Mouse (Mus musculus): Measurements from ENCODE around the gene Fhod1. TPM values are rescaled to one million over a fixed set of nuclear protein-coding genes. Genes with fewer than 3 reads are reported as not detected.

Gene Fhod1
- polyA plus RNA-seq, 1 experiment from 2014 or later, result 2.3 TPM

MicroRNAs within 50 kb of the gene (microRNA counts, 519-probe panel; counts per million panel counts)
- microRNA mmu-miR-328, result 2,275 counts per million, percentile 68 among the panel's probes with 10 or more counts

Small RNA genes within 50 kb of the gene (microRNA-seq; reads per million reads assigned to microRNA genes)
- not detected for gene Gm27320
- 179 reads per million, percentile 60 among the genes with 10 or more reads in this experiment for gene Mir328

Other genes starting within 250 kb of the Fhod1 start
- gene Ces4a, start 216.2 kb downstream of the Fhod1 start, polyA plus RNA-seq (2016; fragmentation: Nextera tagmentation; extraction: Ambion mirVana), result not detected in 2 replicates
- gene Cbfb, start 177.3 kb downstream of the Fhod1 start, polyA plus RNA-seq (2016; fragmentation: Nextera tagmentation; extraction: Ambion mirVana), result 120 and 124 TPM in 2 replicates
- gene D230025D16Rik, start 122.8 kb downstream of the Fhod1 start, polyA plus RNA-seq (2016; fragmentation: Nextera tagmentation; extraction: Ambion mirVana), result 26.3 and 26.7 TPM in 2 replicates
- gene B3gnt9, start 92.8 kb downstream of the Fhod1 start, polyA plus RNA-seq (2016; fragmentation: Nextera tagmentation; extraction: Ambion mirVana), result 7.1 and 9.1 TPM in 2 replicates
- 17.4 and 18.7 TPM in 2 replicates for gene Tradd, start 83.3 kb downstream of the Fhod1 start, polyA plus RNA-seq (2016; fragmentation: Nextera tagmentation; extraction: Ambion mirVana)
- gene Fbxl8, start 83.3 kb downstream of the Fhod1 start, polyA plus RNA-seq (2016; fragmentation: Nextera tagmentation; extraction: Ambion mirVana), result 1.2 and 1.4 TPM in 2 replicates
- 0.36 TPM in 1 of 2 replicates, not detected in the other for gene Hsf4, start 78.2 kb downstream of the Fhod1 start, polyA plus RNA-seq (2016; fragmentation: Nextera tagmentation; extraction: Ambion mirVana)
- gene Nol3, start 71.8 kb downstream of the Fhod1 start, polyA plus RNA-seq (2016; fragmentation: Nextera tagmentation; extraction: Ambion mirVana), result 2.1 and 2.4 TPM in 2 replicates
- gene 4931428F04Rik, start 58.1 kb downstream of the Fhod1 start, polyA plus RNA-seq (2016; fragmentation: Nextera tagmentation; extraction: Ambion mirVana), result 24.2 and 24.5 TPM in 2 replicates
- gene Exoc3l, start 51.9 kb downstream of the Fhod1 start, polyA plus RNA-seq (2016; fragmentation: Nextera tagmentation; extraction: Ambion mirVana), result 12.8 and 15.2 TPM in 2 replicates
- gene E2f4, start 50.3 kb downstream of the Fhod1 start, polyA plus RNA-seq (2016; fragmentation: Nextera tagmentation; extraction: Ambion mirVana), result 81.1 and 82.3 TPM in 2 replicates
- gene Elmo3, start 42.4 kb downstream of the Fhod1 start, polyA plus RNA-seq (2016; fragmentation: Nextera tagmentation; extraction: Ambion mirVana), result 3.4 and 4.2 TPM in 2 replicates
- gene Lrrc29, start 21.7 kb downstream of the Fhod1 start, polyA plus RNA-seq (2016; fragmentation: Nextera tagmentation; extraction: Ambion mirVana), result 1.6 and 1.8 TPM in 2 replicates
- gene Tmem208, start 21.6 kb downstream of the Fhod1 start, polyA plus RNA-seq (2016; fragmentation: Nextera tagmentation; extraction: Ambion mirVana), result 103 and 106 TPM in 2 replicates
- 5.9 and 7.4 TPM in 2 replicates for gene Slc9a5, start 890 bp upstream of the Fhod1 start, polyA plus RNA-seq (2016; fragmentation: Nextera tagmentation; extraction: Ambion mirVana)
- 0.69 and 0.74 TPM in 2 replicates for gene Plekhg4, start 25.3 kb upstream of the Fhod1 start, polyA plus RNA-seq (2016; fragmentation: Nextera tagmentation; extraction: Ambion mirVana)
- not detected in 2 replicates for gene Kctd19, start 65.5 kb upstream of the Fhod1 start, polyA plus RNA-seq (2016; fragmentation: Nextera tagmentation; extraction: Ambion mirVana)
- gene Lrrc36, start 65.6 kb upstream of the Fhod1 start, polyA plus RNA-seq (2016; fragmentation: Nextera tagmentation; extraction: Ambion mirVana), result 0.18 and 0.31 TPM in 2 replicates
- 44.6 and 51.1 TPM in 2 replicates for gene Tppp3, start 123.6 kb upstream of the Fhod1 start, polyA plus RNA-seq (2016; fragmentation: Nextera tagmentation; extraction: Ambion mirVana)
- 38.3 and 41.8 TPM in 2 replicates for gene Zdhhc1, start 148.9 kb upstream of the Fhod1 start, polyA plus RNA-seq (2016; fragmentation: Nextera tagmentation; extraction: Ambion mirVana)
- 6.1 and 6.6 TPM in 2 replicates for gene Hsd11b2, start 170.8 kb upstream of the Fhod1 start, polyA plus RNA-seq (2016; fragmentation: Nextera tagmentation; extraction: Ambion mirVana)
- gene Atp6v0d1, start 218.1 kb upstream of the Fhod1 start, polyA plus RNA-seq (2016; fragmentation: Nextera tagmentation; extraction: Ambion mirVana), result 75.4 and 84.3 TPM in 2 replicates

Measured in embryonic facial prominence, embryonic 12.5 days (tissue).